Mouse (Mus musculus): ENCODE data around the gene Pth. TPM values are rescaled to one million over a fixed set of nuclear protein-coding genes. Genes with fewer than 3 reads are reported as not detected.

The Pth gene
- polyA plus RNA-seq, 1 experiment from 2014 or later = not detected

GRCm38 (mm10) chr7:113419070-113419782 is 30.9 kb upstream of the Pth start:
- peak; percentile 22 for DNase-seq (ENCODE audit: low spot score)
- no peak overlapping the region for H3K9ac ChIP-seq (ENCODE audit: low read depth, low read length)
- 24% methylated on average over 4 of the region's 4 CpGs for WGBS
- no peak overlapping the region for H3K4me3 ChIP-seq (replicated peaks; ENCODE audit: low read depth, low read length)
- H3K27ac ChIP-seq = no peak overlapping the region
- no peaks in the 10 kb centered on the region for H3K27me3 ChIP-seq (ENCODE audit: insufficient read depth, low read length)
- H3K4me2 ChIP-seq (ENCODE audit: low read length) = no peak overlapping the region
- H3K4me1 ChIP-seq (replicated peaks; ENCODE audit: insufficient read depth, low read length) = no peaks in the 10 kb centered on the region
- TF ChIP-seq CTCF (IDR thresholded peaks at IDR 0.05; ENCODE audit: low read depth) = no peak
- no peak; the same call in 1 of the 2 replicates for ATAC-seq (replicated peaks; ENCODE audit: low FRiP score, low read depth)
- H3K36me3 ChIP-seq (ENCODE audit: insufficient read depth, low read length) = no peaks in the 10 kb centered on the region
- no peaks in the 10 kb centered on the region for H3K9me3 ChIP-seq (replicated peaks; ENCODE audit: low read length)

- 81% methylated on average over 1 of the region's 1 CpGs for WGBS
- ATAC-seq (replicated peaks; ENCODE audit: low FRiP score, low read depth) = no peak
- H3K36me3 ChIP-seq (ENCODE audit: insufficient read depth, low read length) = no peaks in the 10 kb centered on the region
- no peaks in the 10 kb centered on the region for H3K9me3 ChIP-seq (replicated peaks; ENCODE audit: low read length)
- H3K27ac ChIP-seq = no peak overlapping the region
- no peak overlapping the region for H3K9ac ChIP-seq (ENCODE audit: low read depth, low read length)
- no peaks in the 10 kb centered on the region for H3K4me1 ChIP-seq (replicated peaks; ENCODE audit: insufficient read depth, low read length)
- TF ChIP-seq CTCF (IDR thresholded peaks at IDR 0.05; ENCODE audit: low read depth) = no peak
- H3K4me3 ChIP-seq (replicated peaks; ENCODE audit: low read depth, low read length) = no peak overlapping the region
- no peaks in the 10 kb centered on the region for H3K27me3 ChIP-seq (ENCODE audit: insufficient read depth, low read length)
- DNase-seq (ENCODE audit: low spot score) = no peak
- no peak overlapping the region for H3K4me2 ChIP-seq (ENCODE audit: low read length)
These were observed 28.2 kb upstream of the Pth start for GRCm38 (mm10) chr7:113416536-113416935.

GRCm38 (mm10) chr7:113415256-113415655 is 26.9 kb upstream of the Pth start:
- no peak for TF ChIP-seq CTCF (IDR thresholded peaks at IDR 0.05; ENCODE audit: low read depth)
- no peak overlapping the region for H3K4me3 ChIP-seq (replicated peaks; ENCODE audit: low read depth, low read length)
- no peaks in the 10 kb centered on the region for H3K9me3 ChIP-seq (replicated peaks; ENCODE audit: low read length)
- no peak overlapping the region for H3K4me2 ChIP-seq (ENCODE audit: low read length)
- no peak for DNase-seq (ENCODE audit: low spot score)
- H3K36me3 ChIP-seq (ENCODE audit: insufficient read depth, low read length) = no peaks in the 10 kb centered on the region
- 88% methylated on average over 3 of the region's 3 CpGs for WGBS
- H3K27me3 ChIP-seq (ENCODE audit: insufficient read depth, low read length) = no peaks in the 10 kb centered on the region
- no peak overlapping the region for H3K27ac ChIP-seq
- no peak overlapping the region for H3K9ac ChIP-seq (ENCODE audit: low read depth, low read length)
- no peak for ATAC-seq (replicated peaks; ENCODE audit: low FRiP score, low read depth)
- no peaks in the 10 kb centered on the region for H3K4me1 ChIP-seq (replicated peaks; ENCODE audit: insufficient read depth, low read length)

- TF ChIP-seq CTCF (IDR thresholded peaks at IDR 0.05; ENCODE audit: low read depth) = peak; percentile 37; the same call in 1 of the 2 replicates
- no peaks in the 10 kb centered on the region for H3K36me3 ChIP-seq (ENCODE audit: insufficient read depth, low read length)
- DNase-seq (ENCODE audit: low spot score) (no peak), ATAC-seq (replicated peaks; ENCODE audit: low FRiP score, low read depth) (no peak)
- no peaks in the 10 kb centered on the region for H3K9me3 ChIP-seq (replicated peaks; ENCODE audit: low read length)
- 66% methylated on average over 5 of the region's 5 CpGs for WGBS
- no peak overlapping the region for H3K27ac ChIP-seq
- H3K4me2 ChIP-seq (ENCODE audit: low read length) = no peak overlapping the region
- H3K4me3 ChIP-seq (replicated peaks; ENCODE audit: low read depth, low read length) = no peak overlapping the region
- no peak overlapping the region for H3K9ac ChIP-seq (ENCODE audit: low read depth, low read length)
- H3K4me1 ChIP-seq (replicated peaks; ENCODE audit: insufficient read depth, low read length) = no peaks in the 10 kb centered on the region
- H3K27me3 ChIP-seq (ENCODE audit: insufficient read depth, low read length) = no peaks in the 10 kb centered on the region
These were observed 20.3 kb upstream of the Pth start for GRCm38 (mm10) chr7:113408712-113409111.

- Histone ChIP-seq H3K4me2 (ENCODE audit: low read length) (no peak overlapping the region), H3K4me3 (replicated peaks; ENCODE audit: low read depth, low read length) (no peak overlapping the region), H3K9me3 (replicated peaks; ENCODE audit: low read length) (no peaks in the 10 kb centered on the region), H3K36me3 (ENCODE audit: insufficient read depth, low read length) (no peaks in the 10 kb centered on the region), H3K4me1 (replicated peaks; ENCODE audit: insufficient read depth, low read length) (no peaks in the 10 kb centered on the region), H3K9ac (ENCODE audit: low read depth, low read length) (no peak overlapping the region), H3K27me3 (ENCODE audit: insufficient read depth, low read length) (no peaks in the 10 kb centered on the region), H3K27ac (no peak overlapping the region)
- TF ChIP-seq CTCF (IDR thresholded peaks at IDR 0.05; ENCODE audit: low read depth) = no peak
- no peak for DNase-seq (ENCODE audit: low spot score)
- ATAC-seq (replicated peaks; ENCODE audit: low FRiP score, low read depth) = no peak
These were observed 9.7 kb upstream of the Pth start for GRCm38 (mm10) chr7:113398083-113398482.

- 74% methylated on average over 4 of the region's 4 CpGs for WGBS
- Histone ChIP-seq H3K27me3 (ENCODE audit: insufficient read depth, low read length) (no peaks in the 10 kb centered on the region), H3K4me1 (replicated peaks; ENCODE audit: insufficient read depth, low read length) (no peaks in the 10 kb centered on the region), H3K9ac (ENCODE audit: low read depth, low read length) (no peak overlapping the region), H3K4me3 (replicated peaks; ENCODE audit: low read depth, low read length) (no peak overlapping the region), H3K36me3 (ENCODE audit: insufficient read depth, low read length) (no peaks in the 10 kb centered on the region), H3K4me2 (ENCODE audit: low read length) (no peak overlapping the region), H3K27ac (no peak overlapping the region), H3K9me3 (replicated peaks; ENCODE audit: low read length) (no peaks in the 10 kb centered on the region)
- ATAC-seq (replicated peaks; ENCODE audit: low FRiP score, low read depth) = no peak
- DNase-seq (ENCODE audit: low spot score) = no peak
- no peak for TF ChIP-seq CTCF (IDR thresholded peaks at IDR 0.05; ENCODE audit: low read depth)
These were observed 8.3 kb upstream of the Pth start for GRCm38 (mm10) chr7:113396661-113397060.

GRCm38 (mm10) chr7:113391619-113392018 is 3.2 kb upstream of the Pth start:
- H3K4me2 ChIP-seq (ENCODE audit: low read length) = no peak overlapping the region
- DNase-seq (ENCODE audit: low spot score) (no peak), ATAC-seq (replicated peaks; ENCODE audit: low FRiP score, low read depth) (no peak)
- H3K27me3 ChIP-seq (ENCODE audit: insufficient read depth, low read length) = no peaks in the 10 kb centered on the region
- H3K27ac ChIP-seq = no peak overlapping the region
- no peaks in the 10 kb centered on the region for H3K9me3 ChIP-seq (replicated peaks; ENCODE audit: low read length)
- H3K36me3 ChIP-seq (ENCODE audit: insufficient read depth, low read length) = no peaks in the 10 kb centered on the region
- no peak overlapping the region for H3K9ac ChIP-seq (ENCODE audit: low read depth, low read length)
- no peak overlapping the region for H3K4me3 ChIP-seq (replicated peaks; ENCODE audit: low read depth, low read length)
- WGBS = 76% methylated on average over 2 of the region's 2 CpGs
- H3K4me1 ChIP-seq (replicated peaks; ENCODE audit: insufficient read depth, low read length) = no peaks in the 10 kb centered on the region
- TF ChIP-seq CTCF (IDR thresholded peaks at IDR 0.05; ENCODE audit: low read depth) = no peak

Data from kidney, postnatal 0 days (tissue).